Mouse (Mus musculus) CH12.LX (cell line): ENCODE measurements around the gene Arpc1b.

Source experiments
- BHLHE40 ChIP-seq: IDR thresholded peaks from 2 replicates; pipeline ENCODE4 v1.6.1; 2011; ENCODE audit warnings: mild to moderate bottlenecking, low read depth, low read length, improper control_type of control experiment
- CTCF ChIP-seq, 2 experiments: IDR thresholded peaks in 1 of 2; conservative IDR thresholded peaks in 1 of 2; 2 replicates each; pipeline ENCODE4 v1.5.1; 2011 to 2012; ENCODE audit warnings: low read depth in 2 of 2, low read length in 2 of 2, improper control_type of control experiment in 1 of 2, inconsistent platforms in 1 of 2, mild to moderate bottlenecking in 1 of 2, moderate library complexity in 1 of 2
- E2F4 ChIP-seq: IDR thresholded peaks from 2 replicates; pipeline ENCODE4 v1.6.1; 2011; ENCODE audit warnings: low read depth, low read length, improper control_type of control experiment; ENCODE audit not compliant: insufficient replicate concordance
- ETS1 ChIP-seq: conservative IDR thresholded peaks from 2 replicates; pipeline ENCODE4 v1.6.1; 2012; ENCODE audit warnings: low read depth, mild to moderate bottlenecking, inconsistent platforms, low read length, improper control_type of control experiment, moderate library complexity
- HCFC1 ChIP-seq: IDR thresholded peaks from 2 replicates; pipeline ENCODE4 v1.6.1; 2012; ENCODE audit warnings: low read depth, mild to moderate bottlenecking, inconsistent platforms, low read length, improper control_type of control experiment
- NRF1 ChIP-seq: IDR thresholded peaks from 2 replicates; pipeline ENCODE4 v1.6.1; 2014; ENCODE audit warnings: low read depth, mild to moderate bottlenecking, inconsistent platforms, low read length, improper control_type of control experiment, moderate library complexity
- POLR2A ChIP-seq: IDR thresholded peaks from 2 replicates; pipeline ENCODE4 v1.6.1; 2011; ENCODE audit warnings: low read depth, mild to moderate bottlenecking, improper control_type of control experiment, low read length
- RCOR1 ChIP-seq: conservative IDR thresholded peaks from 2 replicates; pipeline ENCODE4 v1.6.1; 2012; ENCODE audit warnings: low read depth, mild to moderate bottlenecking, inconsistent platforms, low read length, improper control_type of control experiment
- SMC3 ChIP-seq: IDR thresholded peaks from 2 replicates; pipeline ENCODE4 v1.6.1; 2011; ENCODE audit warnings: low read depth, low read length, improper control_type of control experiment
- ZMIZ1 ChIP-seq: IDR thresholded peaks from 2 replicates; pipeline ENCODE4 v1.6.1; 2012; ENCODE audit warnings: low read depth, mild to moderate bottlenecking, inconsistent platforms, low read length, improper control_type of control experiment

GRCm38 (mm10) chr5:145147748-145148147 is 33.7 kb downstream of the Arpc1b start:
- no peak for TF ChIP-seq POLR2A
- TF ChIP-seq CTCF (conservative IDR thresholded peaks at IDR 0.05 in 1 of 2, IDR thresholded peaks at IDR 0.05 in 1 of 2; ENCODE audit: low read depth in 2 of 2, low read length in 2 of 2): no peak
- TF ChIP-seq RCOR1: no peak
- TF ChIP-seq ETS1: no peak
- TF ChIP-seq BHLHE40: no peak
- no peak for TF ChIP-seq SMC3
- no peak for TF ChIP-seq NRF1
- no peak for TF ChIP-seq ZMIZ1
- TF ChIP-seq E2F4: no peak
- no peak for TF ChIP-seq HCFC1
